Mouse (Mus musculus) CH12.LX (cell line): ENCODE measurements at regions not wholly inside any gene's neighbourhood (a gene's known extent, or its start where the extent isn't known, plus 50 kb on each side); places are given as distances from the start of the nearest gene placed in this dataset.

ENCODE experiments used
- DNase-seq: peaks from one replicate; pipeline ENCODE4 v3.0.0-alpha.2; 2013; ENCODE audit errors: extremely low read depth
- H3K27ac ChIP-seq: 2 replicates; pipeline ENCODE4 v1.5.1; 2012; ENCODE audit warnings: low read depth, mild to moderate bottlenecking, control low read depth, moderate library complexity; ENCODE audit not compliant: insufficient read depth
- H3K27me3 ChIP-seq: replicated peaks from 2 replicates; pipeline ENCODE3; 2012; ENCODE audit warnings: inconsistent platforms
- H3K36me3 ChIP-seq, 2 experiments: replicated peaks in 1 of 2; 2 replicates each; pipeline versions ENCODE3 to v1.6.1; 2012; ENCODE audit warnings: inconsistent platforms in 1 of 2, low read length in 1 of 2, mild to moderate bottlenecking in 1 of 2, mixed read lengths in 1 of 2, moderate library complexity in 1 of 2; ENCODE audit not compliant: control insufficient read depth in 1 of 2, insufficient read depth in 1 of 2
- H3K4me1 ChIP-seq, 2 experiments: 2 replicates each; pipeline ENCODE4 v1.6.1; 2012; ENCODE audit warnings: inconsistent platforms in 1 of 2, moderate library complexity in 1 of 2; ENCODE audit not compliant: insufficient read depth in 2 of 2, control insufficient read depth in 1 of 2
- H3K4me2 ChIP-seq: 2 replicates; pipeline ENCODE4 v1.6.1; 2012; ENCODE audit warnings: low read depth, mild to moderate bottlenecking, control low read depth; ENCODE audit not compliant: poor library complexity, insufficient read depth, severe bottlenecking
- H3K4me3 ChIP-seq, 3 experiments: fragments of 150-350 bp in 1 of 3; sonication (generic) in 1 of 3; replicated peaks in 1 of 3; 2 replicates each; pipeline versions ENCODE3 to v1.5.1; 2011 to 2012; ENCODE audit warnings: low read depth in 2 of 3, low read length in 2 of 3, mild to moderate bottlenecking in 2 of 3, moderate library complexity in 2 of 3, control low read depth in 1 of 3, improper control_type of control experiment in 1 of 3, inconsistent platforms in 1 of 3, mixed read lengths in 1 of 3; ENCODE audit not compliant: poor library complexity in 1 of 3
- H3K79me2 ChIP-seq: replicated peaks from 2 replicates; pipeline ENCODE4 v1.6.1; 2012; ENCODE audit warnings: mild to moderate bottlenecking, moderate library complexity; ENCODE audit not compliant: control insufficient read depth, poor library complexity, insufficient read depth, severe bottlenecking; ENCODE audit errors: extremely low read depth
- H3K9ac ChIP-seq: 2 replicates; pipeline ENCODE4 v1.6.1; 2012; ENCODE audit warnings: low read depth, mild to moderate bottlenecking, control low read depth, moderate library complexity; ENCODE audit not compliant: insufficient read depth
- H3K9me3 ChIP-seq: replicated peaks from 2 replicates; pipeline ENCODE3; 2012; ENCODE audit warnings: low read length, inconsistent platforms, mixed read lengths
- CHD1 ChIP-seq: IDR thresholded peaks from 2 replicates; pipeline ENCODE4 v1.6.1; 2012; ENCODE audit warnings: low read depth, low read length, improper control_type of control experiment, inconsistent platforms
- CHD2 ChIP-seq: IDR thresholded peaks from 2 replicates; pipeline ENCODE4 v1.6.1; 2011; ENCODE audit warnings: low read length, improper control_type of control experiment
- CTCF ChIP-seq, 2 experiments: IDR thresholded peaks in 1 of 2; conservative IDR thresholded peaks in 1 of 2; 2 replicates each; pipeline ENCODE4 v1.5.1; 2011 to 2012; ENCODE audit warnings: low read depth in 2 of 2, low read length in 2 of 2, improper control_type of control experiment in 1 of 2, inconsistent platforms in 1 of 2, mild to moderate bottlenecking in 1 of 2, moderate library complexity in 1 of 2
- E2F4 ChIP-seq: IDR thresholded peaks from 2 replicates; pipeline ENCODE4 v1.6.1; 2011; ENCODE audit warnings: low read depth, low read length, improper control_type of control experiment; ENCODE audit not compliant: insufficient replicate concordance
- ELF1 ChIP-seq: IDR thresholded peaks from 2 replicates; pipeline ENCODE4 v1.6.1; 2014; ENCODE audit warnings: low read depth, mild to moderate bottlenecking, inconsistent platforms, low read length, improper control_type of control experiment
- EP300 ChIP-seq: IDR thresholded peaks from 2 replicates; pipeline ENCODE4 v1.6.1; 2011; ENCODE audit warnings: low read length, improper control_type of control experiment
- ETS1 ChIP-seq: conservative IDR thresholded peaks from 2 replicates; pipeline ENCODE4 v1.6.1; 2012; ENCODE audit warnings: low read depth, mild to moderate bottlenecking, inconsistent platforms, low read length, improper control_type of control experiment, moderate library complexity
- HCFC1 ChIP-seq: IDR thresholded peaks from 2 replicates; pipeline ENCODE4 v1.6.1; 2012; ENCODE audit warnings: low read depth, mild to moderate bottlenecking, inconsistent platforms, low read length, improper control_type of control experiment
- IRF4 ChIP-seq: IDR thresholded peaks from 2 replicates; pipeline ENCODE4 v1.6.1; 2014; ENCODE audit warnings: low read depth, mild to moderate bottlenecking, inconsistent platforms, low read length, improper control_type of control experiment
- JUN ChIP-seq: IDR thresholded peaks from 2 replicates; pipeline ENCODE4 v1.6.1; 2011; ENCODE audit warnings: low read depth, mild to moderate bottlenecking, low read length, improper control_type of control experiment, moderate library complexity; ENCODE audit not compliant: insufficient read depth
- JUND ChIP-seq: conservative IDR thresholded peaks from 2 replicates; pipeline ENCODE4 v1.6.1; 2011; ENCODE audit warnings: low read depth, low read length, improper control_type of control experiment
- KAT2A ChIP-seq: IDR thresholded peaks from 2 replicates; pipeline ENCODE4 v1.6.1; 2012; ENCODE audit warnings: low read length, improper control_type of control experiment, inconsistent platforms; ENCODE audit not compliant: insufficient replicate concordance
- MAFK ChIP-seq: IDR thresholded peaks from 2 replicates; pipeline ENCODE4 v1.6.1; 2011; ENCODE audit warnings: low read length, improper control_type of control experiment; ENCODE audit not compliant: insufficient replicate concordance
- MAX ChIP-seq: IDR thresholded peaks from 2 replicates; pipeline ENCODE4 v1.6.1; 2011; ENCODE audit warnings: low read length, improper control_type of control experiment
- MAZ ChIP-seq: IDR thresholded peaks from 2 replicates; pipeline ENCODE4 v1.6.1; 2012; ENCODE audit warnings: low read depth, mild to moderate bottlenecking, inconsistent platforms, low read length, improper control_type of control experiment, moderate library complexity
- NELFE ChIP-seq: IDR thresholded peaks from 2 replicates; pipeline ENCODE4 v1.6.1; 2011; ENCODE audit warnings: low read depth, low read length, improper control_type of control experiment
- POLR2A ChIP-seq: IDR thresholded peaks from 2 replicates; pipeline ENCODE4 v1.6.1; 2011; ENCODE audit warnings: low read depth, mild to moderate bottlenecking, improper control_type of control experiment, low read length
- POLR2AphosphoS2 ChIP-seq: IDR thresholded peaks from 2 replicates; pipeline ENCODE4 v1.6.1; 2011; ENCODE audit warnings: low read depth, low read length, improper control_type of control experiment
- RCOR1 ChIP-seq: conservative IDR thresholded peaks from 2 replicates; pipeline ENCODE4 v1.6.1; 2012; ENCODE audit warnings: low read depth, mild to moderate bottlenecking, inconsistent platforms, low read length, improper control_type of control experiment
- SIN3A ChIP-seq: IDR thresholded peaks from 2 replicates; pipeline ENCODE4 v1.6.1; 2012; ENCODE audit warnings: low read length, improper control_type of control experiment, inconsistent platforms
- TBP ChIP-seq: conservative IDR thresholded peaks from 2 replicates; pipeline ENCODE4 v1.6.1; 2011; ENCODE audit warnings: low read depth, low read length, improper control_type of control experiment
- TCF12 ChIP-seq: IDR thresholded peaks from 2 replicates; pipeline ENCODE4 v1.6.1; 2014; ENCODE audit warnings: low read depth, mild to moderate bottlenecking, inconsistent platforms, low read length, improper control_type of control experiment
- USF2 ChIP-seq: conservative IDR thresholded peaks from 2 replicates; pipeline ENCODE4 v1.6.1; 2011; ENCODE audit warnings: low read depth, low read length, improper control_type of control experiment
- ZC3H11A ChIP-seq: IDR thresholded peaks from 2 replicates; pipeline ENCODE4 v1.6.1; 2012; ENCODE audit warnings: low read depth, mild to moderate bottlenecking, inconsistent platforms, low read length, improper control_type of control experiment
- ZNF384 ChIP-seq: IDR thresholded peaks from 2 replicates; pipeline ENCODE4 v1.6.1; 2012; ENCODE audit warnings: low read depth, low read length, improper control_type of control experiment, inconsistent platforms
- dilution Hi-C: fragments of 300-500 bp; cut with MboI; formaldehyde crosslinking; loops from 2 replicates; pipeline ENCODE4 v1.14.3; 2020; ENCODE audit warnings: low sequenced_read_pairs; ENCODE audit not compliant: extremely low pct_unique_long_range_greater_than_20kb, extremely low pct_ligation_motif_present
- in situ Hi-C: fragments of 300-500 bp; cut with MboI; formaldehyde crosslinking; loops from 3 replicates; pipeline ENCODE4 v1.14.3; 2019; ENCODE audit warnings: low sequenced_read_pairs, low pct_ligation_motif_present, low pct_unique_long_range_greater_than_20kb, mixed read lengths

DNA sequence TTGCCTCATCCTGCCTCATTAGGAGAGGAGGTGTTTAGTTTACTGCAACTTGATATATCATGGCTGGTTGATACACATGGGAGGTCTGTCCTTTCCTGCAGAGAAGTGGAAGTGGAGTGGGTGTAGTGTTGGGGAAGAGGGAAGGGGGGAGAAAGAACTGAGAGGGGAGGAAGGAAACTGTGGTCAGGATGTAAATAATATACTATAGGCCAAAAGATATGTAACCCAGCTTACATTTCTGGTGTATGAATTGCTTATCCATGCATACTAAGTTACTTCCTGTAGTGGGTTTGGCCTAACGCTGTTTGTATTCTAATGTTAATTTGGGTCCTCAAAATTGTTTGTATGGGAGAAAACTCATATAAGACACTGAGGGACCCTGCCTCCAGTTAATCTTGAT lies 289.6 kb downstream of the Cetn3 start:
- no peak overlapping the region for H3K9ac ChIP-seq
- H3K79me2 ChIP-seq: no peaks in the 10 kb centered on the region
- dilution Hi-C loops: no loop called here
- no peak overlapping the region for H3K4me3 ChIP-seq
- no peaks in the 10 kb centered on the region for H3K27me3 ChIP-seq
- no peaks in the 10 kb centered on the region for H3K9me3 ChIP-seq
- no peak overlapping the region for H3K27ac ChIP-seq
- TF ChIP-seq IRF4 (no peak), EP300 (no peak), E2F4 (no peak), MAFK (no peak), USF2 (no peak), SIN3A (no peak), ELF1 (no peak), ZNF384 (no peak), CHD1 (no peak), CHD2 (no peak), CTCF (conservative IDR thresholded peaks at IDR 0.05 in 1 of 2, IDR thresholded peaks at IDR 0.05 in 1 of 2; ENCODE audit: low read depth in 2 of 2, low read length in 2 of 2) (no peak), POLR2AphosphoS2 (no peak)
- no peak overlapping the region for H3K4me2 ChIP-seq
- DNase-seq: no peak
- in situ Hi-C loops: no loop called here
- H3K4me1 ChIP-seq: no peaks in the 10 kb centered on the region
- H3K36me3 ChIP-seq: no peaks in the 10 kb centered on the region

DNA sequence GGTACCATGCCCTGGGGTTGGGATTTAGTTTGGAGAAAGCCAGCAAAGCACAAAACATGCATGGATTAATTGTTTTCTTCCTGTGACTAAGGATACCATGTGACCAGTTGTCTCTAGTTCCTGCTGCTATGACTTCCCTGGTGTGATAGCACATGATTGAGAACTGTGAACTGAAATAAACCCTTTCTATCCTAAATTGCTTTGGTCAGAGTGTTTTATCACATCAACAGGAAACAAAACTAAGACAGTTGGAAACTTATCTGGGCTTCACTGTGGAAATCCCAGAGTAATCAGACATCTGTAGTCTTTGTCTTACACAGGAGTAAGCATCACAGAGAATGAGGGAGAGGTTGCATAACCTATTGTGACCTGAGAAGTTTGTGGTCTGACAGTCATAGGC lies 290.5 kb downstream of the Cetn3 start:
- H3K4me2 ChIP-seq: no peak overlapping the region
- H3K36me3 ChIP-seq: no peaks in the 10 kb centered on the region
- dilution Hi-C loops (no loop called here), in situ Hi-C loops (no loop called here)
- DNase-seq: no peak
- H3K27me3 ChIP-seq: no peaks in the 10 kb centered on the region
- H3K27ac ChIP-seq: no peak overlapping the region
- no peak overlapping the region for H3K9ac ChIP-seq
- no peak for TF ChIP-seq ETS1
- TF ChIP-seq TBP: no peak
- no peak for TF ChIP-seq EP300
- no peak for TF ChIP-seq NELFE
- no peak for TF ChIP-seq RCOR1
- TF ChIP-seq JUND: no peak
- no peak for TF ChIP-seq HCFC1
- no peak for TF ChIP-seq ZC3H11A
- TF ChIP-seq ZNF384: no peak
- no peak for TF ChIP-seq MAX
- no peak for TF ChIP-seq JUN
- no peak for TF ChIP-seq KAT2A
- TF ChIP-seq MAZ: no peak
- no peak for TF ChIP-seq POLR2A
- TF ChIP-seq TCF12: no peak
- TF ChIP-seq SIN3A: no peak
- TF ChIP-seq POLR2AphosphoS2: no peak
- no peaks in the 10 kb centered on the region for H3K79me2 ChIP-seq
- no peaks in the 10 kb centered on the region for H3K9me3 ChIP-seq
- no peaks in the 10 kb centered on the region for H3K4me1 ChIP-seq
- H3K4me3 ChIP-seq: no peak overlapping the region
